Mouse (Mus musculus): Measurements from ENCODE around the gene Atp5g2. TPM values are rescaled to one million over a fixed set of nuclear protein-coding genes. Genes with fewer than 3 reads are reported as not detected.

Atp5g2 gene
- total and polyA plus RNA-seq, 2 experiments from 2014 or later, result 60.5 to 148 TPM

- H3K27ac ChIP-seq, result peak overlapping the region; percentile 89
- peaks cover 29% of the 10 kb centered on the region for H3K27me3 ChIP-seq (ENCODE audit: insufficient read depth, low read length)
- 0 out of 2 replicates have a peak, but pooled peaks cover 6% of the 10 kb centered on the region for H3K4me1 ChIP-seq (ENCODE audit: insufficient read depth, low read length)
- no peak for TF ChIP-seq CTCF (IDR thresholded peaks at IDR 0.05; ENCODE audit: low read depth)
- no peaks in the 10 kb centered on the region for H3K36me3 ChIP-seq (ENCODE audit: insufficient read depth, low read length)
- peak overlapping the region; percentile 65 for H3K9ac ChIP-seq (replicated peaks; ENCODE audit: low read length)
- DNase-seq (ENCODE audit: low spot score) (peak; percentile 58), ATAC-seq (peak; percentile 41; the same call in 1 of the 2 replicates)
- H3K4me2 ChIP-seq (ENCODE audit: low read depth, low read length), result peak overlapping the region; percentile 81
- no peaks in the 10 kb centered on the region for H3K9me3 ChIP-seq (ENCODE audit: low read length)
- peak overlapping the region; percentile 49 for H3K4me3 ChIP-seq (ENCODE audit: low read length)
- WGBS, result 2% methylated on average over 26 of the region's 26 CpGs
These were observed 20.2 kb upstream of the Atp5g2 start for GRCm38 (mm10) chr15:102692321-102692804.

GRCm38 (mm10) chr15:102685791-102686190 lies 13.6 kb upstream of the Atp5g2 start:
- DNase-seq (ENCODE audit: low spot score) (peak; percentile 72), ATAC-seq (peak; percentile 64)
- Histone ChIP-seq H3K4me1 (ENCODE audit: insufficient read depth, low read length) (0 out of 2 replicates have a peak, but pooled peaks cover 3% of the 10 kb centered on the region), H3K27ac (no peak overlapping the region), H3K9ac (replicated peaks; ENCODE audit: low read length) (no peak overlapping the region), H3K9me3 (ENCODE audit: low read length) (no peaks in the 10 kb centered on the region), H3K27me3 (ENCODE audit: insufficient read depth, low read length) (0 out of 2 replicates have a peak, but pooled peaks cover 7% of the 10 kb centered on the region), H3K4me2 (ENCODE audit: low read depth, low read length) (no peak overlapping the region), H3K36me3 (ENCODE audit: insufficient read depth, low read length) (no peaks in the 10 kb centered on the region), H3K4me3 (ENCODE audit: low read length) (no peak overlapping the region)
- no peak for TF ChIP-seq CTCF (IDR thresholded peaks at IDR 0.05; ENCODE audit: low read depth)
- 6% methylated on average over 4 of the region's 4 CpGs for WGBS

- Histone ChIP-seq H3K9ac (replicated peaks; ENCODE audit: low read length) (no peak overlapping the region), H3K9me3 (ENCODE audit: low read length) (no peaks in the 10 kb centered on the region), H3K36me3 (ENCODE audit: insufficient read depth, low read length) (no peaks in the 10 kb centered on the region), H3K4me1 (ENCODE audit: insufficient read depth, low read length) (0 out of 2 replicates have a peak, but pooled peaks cover 3% of the 10 kb centered on the region), H3K4me2 (ENCODE audit: low read depth, low read length) (no peak overlapping the region), H3K27ac (no peak overlapping the region), H3K27me3 (ENCODE audit: insufficient read depth, low read length) (0 out of 2 replicates have a peak, but pooled peaks cover 2% of the 10 kb centered on the region), H3K4me3 (ENCODE audit: low read length) (no peak overlapping the region)
- TF ChIP-seq CTCF (IDR thresholded peaks at IDR 0.05; ENCODE audit: low read depth), result peak; percentile 69
- 17% methylated on average over 1 of the region's 1 CpGs for WGBS
- ATAC-seq (no peak), DNase-seq (ENCODE audit: low spot score) (peak; percentile 59)
These were observed 11.5 kb upstream of the Atp5g2 start for GRCm38 (mm10) chr15:102683670-102684069.

DNA sequence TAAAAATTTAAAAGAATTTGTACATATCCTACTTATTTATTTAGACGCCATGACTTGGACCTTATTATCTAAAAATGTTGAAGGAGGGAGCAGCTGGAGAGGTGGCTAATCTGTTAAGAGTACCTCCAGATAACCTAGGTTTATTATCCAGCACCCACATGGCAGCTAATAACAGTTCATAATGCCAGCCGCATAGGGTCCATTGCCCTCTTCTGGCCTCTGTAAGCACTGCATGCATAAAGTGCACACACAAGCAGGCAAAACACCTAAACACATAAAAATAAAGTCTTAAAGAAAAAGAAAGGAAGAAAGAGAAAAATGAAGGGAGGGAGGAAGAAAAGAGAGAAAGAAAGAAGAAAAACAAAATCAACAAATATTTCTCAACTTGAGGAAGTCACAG lies 4.2 kb upstream of the Atp5g2 start:
- Histone ChIP-seq H3K27me3 (ENCODE audit: insufficient read depth, low read length) (no peaks in the 10 kb centered on the region), H3K9ac (replicated peaks; ENCODE audit: low read length) (no peak overlapping the region), H3K9me3 (ENCODE audit: low read length) (no peaks in the 10 kb centered on the region), H3K27ac (no peak overlapping the region), H3K4me2 (ENCODE audit: low read depth, low read length) (no peak overlapping the region), H3K4me3 (ENCODE audit: low read length) (no peak overlapping the region), H3K36me3 (ENCODE audit: insufficient read depth, low read length) (no peaks in the 10 kb centered on the region), H3K4me1 (ENCODE audit: insufficient read depth, low read length) (peaks cover 12% of the 10 kb centered on the region)
- ATAC-seq (no peak), DNase-seq (ENCODE audit: low spot score) (no peak)
- TF ChIP-seq CTCF (IDR thresholded peaks at IDR 0.05; ENCODE audit: low read depth), result peak; percentile 48
- 88% methylated on average over 2 of the region's 2 CpGs for WGBS

DNA sequence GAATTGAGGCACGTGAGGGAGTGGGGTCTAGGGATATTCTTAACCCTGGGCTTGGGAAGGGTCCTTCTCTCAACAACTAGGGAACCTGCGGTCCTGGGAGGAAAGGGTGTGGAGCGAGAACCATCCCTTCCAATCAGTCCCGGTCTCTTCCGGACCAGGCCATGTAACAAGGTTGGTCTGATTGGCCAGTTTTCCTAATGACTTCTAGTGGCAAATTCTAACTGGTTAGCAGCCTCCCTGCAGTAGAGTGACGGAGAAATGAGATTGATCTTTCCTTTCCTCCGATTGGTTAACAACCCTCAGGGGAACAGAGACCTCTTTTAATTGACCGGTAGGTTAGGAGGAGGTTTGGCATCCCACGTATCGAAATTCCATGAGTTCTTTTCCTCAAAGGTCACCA lies 1.4 kb upstream of the Atp5g2 start:
- ATAC-seq, result peak; percentile 70
- H3K9me3 ChIP-seq (ENCODE audit: low read length), result no peaks in the 10 kb centered on the region
- no peak overlapping the region for H3K9ac ChIP-seq (replicated peaks; ENCODE audit: low read length)
- WGBS, result 6% methylated on average over 10 of the region's 10 CpGs
- H3K4me1 ChIP-seq (ENCODE audit: insufficient read depth, low read length), result peaks cover 19% of the 10 kb centered on the region
- no peak for TF ChIP-seq CTCF (IDR thresholded peaks at IDR 0.05; ENCODE audit: low read depth)
- peak overlapping the region; percentile 84 for H3K4me2 ChIP-seq (ENCODE audit: low read depth, low read length)
- H3K27me3 ChIP-seq (ENCODE audit: insufficient read depth, low read length), result no peaks in the 10 kb centered on the region
- H3K36me3 ChIP-seq (ENCODE audit: insufficient read depth, low read length), result no peaks in the 10 kb centered on the region
- peak overlapping the region; percentile 49 for H3K4me3 ChIP-seq (ENCODE audit: low read length)
- H3K27ac ChIP-seq, result peak overlapping the region; percentile 99
- DNase-seq (ENCODE audit: low spot score), result peak; percentile 92

- Histone ChIP-seq H3K4me3 (ENCODE audit: low read length) (peak overlapping the region; percentile 49), H3K36me3 (ENCODE audit: insufficient read depth, low read length) (peaks cover 7% of the 10 kb centered on the region; the same call in 1 of the 2 replicates), H3K4me1 (ENCODE audit: insufficient read depth, low read length) (peaks cover 19% of the 10 kb centered on the region), H3K27me3 (ENCODE audit: insufficient read depth, low read length) (no peaks in the 10 kb centered on the region), H3K27ac (peak overlapping the region; percentile 99), H3K9me3 (ENCODE audit: low read length) (no peaks in the 10 kb centered on the region), H3K4me2 (ENCODE audit: low read depth, low read length) (peak overlapping the region; percentile 84), H3K9ac (replicated peaks; ENCODE audit: low read length) (peak overlapping the region; percentile 81)
- TF ChIP-seq CTCF (IDR thresholded peaks at IDR 0.05; ENCODE audit: low read depth), result no peak
- ATAC-seq, result peak; percentile 60
- peak; percentile 83 for DNase-seq (ENCODE audit: low spot score)
- WGBS, result under 1% methylated on average over 33 of the region's 34 CpGs
These were observed 384 bp downstream of the Atp5g2 start for GRCm38 (mm10) chr15:102671721-102672214.

Data from hindbrain, postnatal 0 days (tissue).